Mouse (Mus musculus) inflammation-experienced regulatory T-cells (primary cell): ENCODE results near the gene Pmp22. TPM values are rescaled to one million over a fixed set of nuclear protein-coding genes. Genes with fewer than 3 reads are reported as not detected.

Source experiments
- polyA plus RNA-seq, 2 experiments: library from polyadenylated mRNA; unstranded; fragments of 100-300 nt; shearing (Covaris generic); gene quantifications; one replicate each; pipeline ENCODE4 v1.2.1; 2017

The Pmp22 gene
- polyA plus RNA-seq: 1 to 10 TPM in 1 of 2 experiments, not detected in 1; 1.1 TPM

DNA sequence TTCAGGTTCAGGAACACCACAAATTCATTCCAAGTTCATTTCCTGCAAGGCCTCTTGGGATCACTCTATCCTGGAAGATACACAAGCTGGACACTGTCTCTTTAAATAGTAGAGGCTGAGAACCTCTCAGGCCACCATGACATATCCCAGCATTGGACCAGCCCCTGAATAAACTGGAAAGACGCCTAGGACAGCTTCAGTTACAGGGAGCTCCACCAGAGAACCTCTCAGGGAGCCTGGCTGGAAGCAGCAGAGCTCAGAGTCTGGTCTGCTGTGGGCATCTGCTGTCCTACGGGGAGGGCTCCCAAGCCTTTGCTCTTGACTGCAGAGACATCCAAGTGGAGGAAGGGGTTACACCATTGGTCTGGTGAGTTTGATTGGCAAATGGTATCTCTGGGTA, at the start of gene Pmp22:
Gene Pmp22 (plus strand): TSS at position 199 of the 400 bp plus-strand sequence.

Other genes starting within 250 kb of the Pmp22 start
- 10 to 100 TPM; 50.0 to 51.1 TPM for gene Tvp23b, start 249.5 kb upstream of the Pmp22 start, polyA plus RNA-seq
- not detected for gene Cdrt4, start 177.8 kb upstream of the Pmp22 start, polyA plus RNA-seq
- gene Tekt3, start 67.3 kb upstream of the Pmp22 start, polyA plus RNA-seq: under 1 TPM in 1 of 2 experiments, not detected in 1; 0.27 TPM